Mouse (Mus musculus): ENCODE measurements at regions not wholly inside any gene's neighbourhood (a gene's known extent, or its start where the extent isn't known, plus 50 kb on each side); places are given as distances from the start of the nearest gene placed in this dataset.
"Not testable (repeated sequence)": the region's sequence is repeated elsewhere in the genome, so short reads cannot be mapped to it uniquely, and the experiment has no call there.

- TF ChIP-seq CTCF (conservative IDR thresholded peaks at IDR 0.05; ENCODE audit: insufficient read depth, insufficient read length, low read depth, low read length); POLR2A (IDR thresholded peaks at IDR 0.05; ENCODE audit: low read depth, low read length): not testable (repeated sequence)
These were observed 230.0 kb downstream of the Cd47 start for GRCm38 (mm10) chr16:50030355-50030754.
